Mouse (Mus musculus): ENCODE results near the gene Dnah8. TPM values are rescaled to one million over a fixed set of nuclear protein-coding genes. Genes with fewer than 3 reads are reported as not detected.

The Dnah8 gene
- polyA plus RNA-seq, 1 experiment from 2014 or later = 0.76 TPM

- H3K4me2 ChIP-seq (ENCODE audit: low read depth, low read length, severe bottlenecking) = no peak overlapping the region
- DNase-seq (ENCODE audit: low spot score) (no peak), ATAC-seq (replicated peaks; ENCODE audit: low FRiP score) (no peak)
- 92% methylated on average over 7 of the region's 7 CpGs for WGBS
- no peaks in the 10 kb centered on the region for H3K9me3 ChIP-seq (ENCODE audit: control insufficient read depth, low read length)
- H3K9ac ChIP-seq (ENCODE audit: low read length) = no peak overlapping the region
- no peaks in the 10 kb centered on the region for H3K27me3 ChIP-seq (ENCODE audit: control insufficient read depth, insufficient read depth, low read length)
- H3K4me1 ChIP-seq (replicated peaks; ENCODE audit: control insufficient read depth, insufficient read depth, low read length) = no peaks in the 10 kb centered on the region
- no peaks in the 10 kb centered on the region for H3K36me3 ChIP-seq (ENCODE audit: control insufficient read depth, insufficient read depth, low read length)
- no peak overlapping the region for H3K4me3 ChIP-seq (ENCODE audit: low read depth, low read length)
- H3K27ac ChIP-seq (ENCODE audit: low read depth, low read length) = no peak overlapping the region
Measured at GRCm38 (mm10) chr17:30790816-30791215, 166.7 kb downstream of the Dnah8 start.

- no peak for ATAC-seq (replicated peaks; ENCODE audit: low FRiP score)
- H3K4me2 ChIP-seq (ENCODE audit: low read depth, low read length, severe bottlenecking) = no peak overlapping the region
- no peaks in the 10 kb centered on the region for H3K36me3 ChIP-seq (ENCODE audit: control insufficient read depth, insufficient read depth, low read length)
- no peak overlapping the region for H3K9ac ChIP-seq (ENCODE audit: low read length)
- H3K9me3 ChIP-seq (ENCODE audit: control insufficient read depth, low read length) = no peaks in the 10 kb centered on the region
- 83% methylated on average over 6 of the region's 6 CpGs for WGBS
- H3K27ac ChIP-seq (ENCODE audit: low read depth, low read length) = no peak overlapping the region
- no peaks in the 10 kb centered on the region for H3K4me1 ChIP-seq (replicated peaks; ENCODE audit: control insufficient read depth, insufficient read depth, low read length)
- no peaks in the 10 kb centered on the region for H3K27me3 ChIP-seq (ENCODE audit: control insufficient read depth, insufficient read depth, low read length)
- no peak for DNase-seq (ENCODE audit: low spot score)
- no peak overlapping the region for H3K4me3 ChIP-seq (ENCODE audit: low read depth, low read length)
Measured at GRCm38 (mm10) chr17:30792396-30792795, 168.2 kb downstream of the Dnah8 start.

GRCm38 (mm10) chr17:30796616-30797015 is 172.5 kb downstream of the Dnah8 start:
- 83% methylated on average over 4 of the region's 4 CpGs for WGBS

GRCm38 (mm10) chr17:30800261-30800985 is 176.3 kb downstream of the Dnah8 start:
- no peak for DNase-seq (ENCODE audit: low spot score)
- peaks cover 2% of the 10 kb centered on the region; the same call in 1 of the 2 replicates for H3K4me1 ChIP-seq (replicated peaks; ENCODE audit: control insufficient read depth, insufficient read depth, low read length)
- no peaks in the 10 kb centered on the region for H3K36me3 ChIP-seq (ENCODE audit: control insufficient read depth, insufficient read depth, low read length)
- ATAC-seq (replicated peaks; ENCODE audit: low FRiP score) = no peak
- no peaks in the 10 kb centered on the region; the same call in 1 of the 2 replicates for H3K9me3 ChIP-seq (ENCODE audit: control insufficient read depth, low read length)
- no peak overlapping the region for H3K4me3 ChIP-seq (ENCODE audit: low read depth, low read length)
- H3K4me2 ChIP-seq (ENCODE audit: low read depth, low read length, severe bottlenecking) = no peak overlapping the region
- no peak overlapping the region for H3K9ac ChIP-seq (ENCODE audit: low read length)
- 91% methylated on average over 19 of the region's 19 CpGs for WGBS
- H3K27me3 ChIP-seq (ENCODE audit: control insufficient read depth, insufficient read depth, low read length) = no peaks in the 10 kb centered on the region
- no peak overlapping the region for H3K27ac ChIP-seq (ENCODE audit: low read depth, low read length)

More at GRCm38 (mm10) chr17:30796616-30797015, 172.5 kb downstream of the Dnah8 start:
- no peak overlapping the region for H3K27ac ChIP-seq (ENCODE audit: low read depth, low read length)
- H3K4me1 ChIP-seq (replicated peaks; ENCODE audit: control insufficient read depth, insufficient read depth, low read length) = no peaks in the 10 kb centered on the region
- no peaks in the 10 kb centered on the region for H3K36me3 ChIP-seq (ENCODE audit: control insufficient read depth, insufficient read depth, low read length)
- DNase-seq (ENCODE audit: low spot score) (no peak), ATAC-seq (replicated peaks; ENCODE audit: low FRiP score) (no peak)
- H3K9me3 ChIP-seq (ENCODE audit: control insufficient read depth, low read length) = no peaks in the 10 kb centered on the region
- H3K9ac ChIP-seq (ENCODE audit: low read length) = no peak overlapping the region
- no peak overlapping the region for H3K4me2 ChIP-seq (ENCODE audit: low read depth, low read length, severe bottlenecking)
- H3K27me3 ChIP-seq (ENCODE audit: control insufficient read depth, insufficient read depth, low read length) = no peaks in the 10 kb centered on the region
- H3K4me3 ChIP-seq (ENCODE audit: low read depth, low read length) = no peak overlapping the region

GRCm38 (mm10) chr17:30803668-30804067 is 179.5 kb downstream of the Dnah8 start:
- Histone ChIP-seq H3K4me1 (replicated peaks; ENCODE audit: control insufficient read depth, insufficient read depth, low read length) (peaks cover 2% of the 10 kb centered on the region; the same call in 1 of the 2 replicates), H3K4me2 (ENCODE audit: low read depth, low read length, severe bottlenecking) (no peak overlapping the region), H3K27me3 (ENCODE audit: control insufficient read depth, insufficient read depth, low read length) (no peaks in the 10 kb centered on the region), H3K9me3 (ENCODE audit: control insufficient read depth, low read length) (no peaks in the 10 kb centered on the region; the same call in 1 of the 2 replicates), H3K9ac (ENCODE audit: low read length) (no peak overlapping the region), H3K27ac (ENCODE audit: low read depth, low read length) (no peak overlapping the region), H3K36me3 (ENCODE audit: control insufficient read depth, insufficient read depth, low read length) (no peaks in the 10 kb centered on the region), H3K4me3 (ENCODE audit: low read depth, low read length) (no peak overlapping the region)
- DNase-seq (ENCODE audit: low spot score) (no peak), ATAC-seq (replicated peaks; ENCODE audit: low FRiP score) (no peak)
- WGBS = 96% methylated on average over 9 of the region's 9 CpGs

- Histone ChIP-seq H3K27ac (ENCODE audit: low read depth, low read length) (no peak overlapping the region), H3K9me3 (ENCODE audit: control insufficient read depth, low read length) (no peaks in the 10 kb centered on the region; the same call in 1 of the 2 replicates), H3K9ac (ENCODE audit: low read length) (no peak overlapping the region), H3K36me3 (ENCODE audit: control insufficient read depth, insufficient read depth, low read length) (no peaks in the 10 kb centered on the region), H3K4me1 (replicated peaks; ENCODE audit: control insufficient read depth, insufficient read depth, low read length) (peaks cover 2% of the 10 kb centered on the region; the same call in 1 of the 2 replicates), H3K4me2 (ENCODE audit: low read depth, low read length, severe bottlenecking) (no peak overlapping the region), H3K4me3 (ENCODE audit: low read depth, low read length) (no peak overlapping the region), H3K27me3 (ENCODE audit: control insufficient read depth, insufficient read depth, low read length) (no peaks in the 10 kb centered on the region)
- no peak for DNase-seq (ENCODE audit: low spot score)
- 45% methylated on average over 8 of the region's 8 CpGs for WGBS
- ATAC-seq (replicated peaks; ENCODE audit: low FRiP score) = no peak
Measured at GRCm38 (mm10) chr17:30804955-30805354, 180.8 kb downstream of the Dnah8 start.

- Histone ChIP-seq H3K4me2 (ENCODE audit: low read depth, low read length, severe bottlenecking) (no peak overlapping the region), H3K27me3 (ENCODE audit: control insufficient read depth, insufficient read depth, low read length) (no peaks in the 10 kb centered on the region), H3K4me3 (ENCODE audit: low read depth, low read length) (no peak overlapping the region), H3K4me1 (replicated peaks; ENCODE audit: control insufficient read depth, insufficient read depth, low read length) (peaks cover 2% of the 10 kb centered on the region; the same call in 1 of the 2 replicates), H3K27ac (ENCODE audit: low read depth, low read length) (no peak overlapping the region), H3K9me3 (ENCODE audit: control insufficient read depth, low read length) (no peaks in the 10 kb centered on the region; the same call in 1 of the 2 replicates), H3K36me3 (ENCODE audit: control insufficient read depth, insufficient read depth, low read length) (no peaks in the 10 kb centered on the region), H3K9ac (ENCODE audit: low read length) (no peak overlapping the region)
- WGBS = 43% methylated on average over 12 of the region's 12 CpGs
- ATAC-seq (replicated peaks; ENCODE audit: low FRiP score) (no peak), DNase-seq (ENCODE audit: low spot score) (no peak)
Measured at GRCm38 (mm10) chr17:30805511-30806059, 181.4 kb downstream of the Dnah8 start.

- no peak overlapping the region for H3K9ac ChIP-seq (ENCODE audit: low read length)
- no peak overlapping the region for H3K4me3 ChIP-seq (ENCODE audit: low read depth, low read length)
- no peak overlapping the region for H3K4me2 ChIP-seq (ENCODE audit: low read depth, low read length, severe bottlenecking)
- no peak for DNase-seq (ENCODE audit: low spot score)
- no peak for ATAC-seq (replicated peaks; ENCODE audit: low FRiP score)
- no peaks in the 10 kb centered on the region for H3K9me3 ChIP-seq (ENCODE audit: control insufficient read depth, low read length)
- peaks cover 2% of the 10 kb centered on the region; the same call in 1 of the 2 replicates for H3K4me1 ChIP-seq (replicated peaks; ENCODE audit: control insufficient read depth, insufficient read depth, low read length)
- H3K27ac ChIP-seq (ENCODE audit: low read depth, low read length) = no peak overlapping the region
- WGBS = 84% methylated on average over 15 of the region's 15 CpGs
- no peaks in the 10 kb centered on the region for H3K27me3 ChIP-seq (ENCODE audit: control insufficient read depth, insufficient read depth, low read length)
- no peaks in the 10 kb centered on the region for H3K36me3 ChIP-seq (ENCODE audit: control insufficient read depth, insufficient read depth, low read length)
Measured at GRCm38 (mm10) chr17:30808866-30809660, 184.9 kb downstream of the Dnah8 start.

Measured in forebrain, embryonic 11.5 days (tissue).